Mouse (Mus musculus) adrenal gland, postnatal 10 days (tissue): ENCODE measurements around the gene Gm42906. TPM values are rescaled to one million over a fixed set of nuclear protein-coding genes. Genes with fewer than 3 reads are reported as not detected.

Experiments
- DNase-seq: peaks from one replicate; pipeline ENCODE4 v3.0.0; 2021; ENCODE audit warnings: mixed read lengths
- total RNA-seq, 2 experiments: library from RNA; stranded (reverse); gene quantifications; 2 replicates each; pipeline ENCODE4 v1.2.3; 2021

Gm42906 gene
- total RNA-seq, 2 experiments from 2014 or later, result not detected

DNA sequence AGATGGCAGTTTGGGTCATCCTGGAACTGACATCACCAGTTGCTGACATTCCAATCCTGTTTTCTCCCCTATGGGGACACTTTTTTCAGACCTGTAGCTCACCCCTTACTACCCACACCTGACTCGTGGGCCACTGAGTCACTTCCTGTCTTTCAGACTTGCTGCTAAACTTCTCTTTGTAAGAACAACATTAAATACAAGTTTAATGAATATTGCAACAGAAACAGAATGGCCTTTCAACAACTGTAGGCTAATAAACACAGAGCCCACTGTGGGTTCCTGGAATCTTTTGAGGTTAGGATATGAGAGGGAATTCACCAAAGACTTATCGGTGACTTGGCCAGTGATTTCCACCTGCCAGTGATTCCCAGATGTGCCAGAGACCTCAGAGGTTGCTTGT lies 318.1 kb downstream of the Gm42906 start:
- DNase-seq, result no peak

DNA sequence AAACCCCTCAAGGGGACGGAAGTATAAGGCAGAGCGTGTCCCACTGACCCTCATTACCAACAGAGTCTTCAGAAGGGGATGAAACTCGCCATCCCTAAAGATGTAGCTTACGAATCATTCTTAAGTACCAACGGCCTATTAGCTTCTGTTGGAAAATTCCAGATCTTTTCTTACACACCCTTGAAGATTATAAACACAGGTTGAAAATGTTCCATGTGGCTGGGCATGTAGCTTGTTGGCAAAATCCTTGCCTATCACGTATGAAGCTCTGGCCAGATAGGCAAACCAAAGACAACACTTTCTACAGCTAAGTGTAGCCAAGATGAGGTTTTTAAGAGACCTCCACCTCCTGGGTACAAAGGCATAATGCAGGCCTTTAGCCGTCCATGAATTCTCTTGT lies 319.0 kb downstream of the Gm42906 start:
- DNase-seq, result no peak

DNA sequence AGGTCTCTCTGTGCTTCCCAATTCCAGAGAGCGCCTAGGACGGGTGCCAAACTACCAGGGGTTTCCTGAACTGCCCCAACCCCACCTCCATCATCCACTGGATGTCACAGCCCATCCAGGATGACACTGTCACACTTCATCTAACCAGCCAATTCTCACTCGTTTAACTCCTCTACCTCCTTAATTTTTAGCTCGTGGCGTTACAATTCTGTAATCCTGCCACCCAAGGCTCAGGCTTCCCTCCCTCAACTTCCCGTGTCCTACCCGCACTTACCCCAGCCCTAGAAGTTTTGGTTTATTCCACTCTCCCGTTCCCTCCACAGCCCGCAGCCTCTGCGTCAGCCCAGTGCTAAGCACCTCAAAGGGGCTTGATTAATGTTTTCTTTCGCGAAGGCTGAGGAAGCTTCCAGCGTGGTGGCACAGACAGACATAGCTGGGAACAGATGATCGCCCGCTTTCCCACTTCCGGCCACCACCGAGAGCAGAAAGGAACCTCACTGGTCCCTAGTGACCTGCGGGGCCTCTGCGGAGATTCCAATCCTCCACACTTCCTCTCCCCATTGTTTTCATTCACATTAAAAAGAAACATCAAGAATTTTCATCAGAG lies 319.6 kb downstream of the Gm42906 start:
- DNase-seq, result no peak

DNA sequence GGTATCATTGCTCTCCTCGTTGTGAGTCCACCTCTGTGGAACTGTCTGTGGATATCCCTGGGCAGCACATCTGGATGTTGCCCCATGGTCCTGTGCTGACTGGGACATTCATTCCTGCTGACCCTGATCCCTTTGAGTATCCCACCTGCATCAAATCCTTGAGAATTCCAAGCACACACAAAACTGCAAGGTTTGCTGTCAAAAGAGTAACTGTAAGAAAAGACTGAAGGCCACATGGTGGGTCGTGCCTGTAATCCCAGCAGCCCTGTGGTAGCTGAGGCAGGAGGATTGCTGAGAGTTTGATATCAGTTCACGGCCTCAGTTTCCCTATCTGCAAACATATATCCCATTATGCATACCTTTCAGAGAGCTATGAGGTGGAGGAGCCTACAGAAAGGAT lies 321.1 kb downstream of the Gm42906 start:
- DNase-seq, result no peak

DNA sequence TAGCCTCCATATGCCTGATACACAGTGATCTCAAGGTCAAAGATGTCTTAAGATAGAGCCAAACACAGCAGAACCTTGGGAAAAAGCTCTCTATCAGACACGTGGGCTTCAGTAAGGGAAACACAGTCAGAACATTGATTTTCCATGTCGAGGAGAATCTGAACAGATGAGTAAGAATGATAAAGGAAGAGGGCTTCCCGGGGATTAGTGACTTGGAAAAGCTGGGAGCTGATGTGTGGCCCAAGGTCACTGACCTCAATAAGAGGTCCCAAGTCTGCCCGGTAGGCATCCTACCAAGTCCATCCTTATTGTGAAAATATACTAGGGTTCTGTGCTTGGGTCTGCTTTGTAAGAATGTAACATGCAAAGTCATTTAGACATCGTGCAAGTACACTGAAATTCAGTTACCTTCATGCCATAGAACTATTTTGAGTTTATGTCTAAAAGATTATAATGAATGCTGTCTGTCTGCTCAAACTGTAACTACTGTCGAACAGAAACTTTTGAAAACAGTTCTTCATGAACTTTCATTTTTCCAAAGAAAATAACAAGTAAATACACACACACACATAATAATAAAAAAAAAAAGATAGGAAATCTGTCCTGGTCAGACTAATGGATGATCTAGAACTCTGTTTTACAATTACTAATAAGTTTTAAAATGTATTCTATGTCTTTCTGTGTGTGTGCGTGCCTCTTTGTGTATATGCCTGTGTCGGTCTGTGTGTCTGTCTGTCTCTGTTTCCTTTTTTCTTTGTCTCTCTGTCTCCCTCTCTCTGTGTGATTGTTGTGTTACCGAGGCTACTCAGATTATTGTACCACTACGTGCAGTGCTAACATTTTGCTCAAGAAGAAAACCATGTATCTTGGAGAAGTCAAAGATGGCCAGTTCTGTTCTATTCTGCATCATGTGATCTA lies 322.6 kb downstream of the Gm42906 start:
- no peak for DNase-seq

DNA sequence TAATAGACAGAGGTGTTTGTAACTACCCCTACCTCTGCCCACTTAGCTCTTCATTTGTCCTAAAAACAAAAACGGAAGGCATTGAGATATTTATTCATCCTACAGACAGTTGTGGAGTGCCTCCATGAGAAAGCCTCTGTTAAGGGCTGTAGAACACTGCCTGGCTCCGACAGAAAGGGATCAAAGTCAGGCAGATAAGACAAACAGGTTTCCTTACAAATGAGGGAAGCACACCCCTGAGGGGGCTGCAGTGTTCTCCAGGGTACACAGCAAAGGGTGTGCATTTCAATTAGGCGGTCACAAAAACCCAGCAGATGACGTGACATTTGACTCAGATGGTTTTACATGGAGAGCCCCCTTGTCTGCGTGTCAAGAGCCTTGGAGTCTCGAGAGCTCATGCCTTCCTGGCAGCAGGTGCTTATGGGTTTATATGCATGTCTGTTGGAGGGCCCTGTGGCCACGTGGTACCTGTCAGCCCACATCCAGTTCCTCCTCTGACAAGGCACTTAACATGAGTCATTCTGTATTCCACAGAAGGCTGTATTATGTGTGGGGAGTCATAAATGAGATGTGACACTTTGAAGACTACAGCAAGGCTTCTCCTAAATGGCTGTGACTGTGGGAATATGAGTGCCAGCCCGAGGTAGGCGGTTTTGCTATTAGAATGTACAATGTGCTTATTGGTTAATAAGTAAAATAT lies 323.5 kb downstream of the Gm42906 start:
- no peak for DNase-seq

DNA sequence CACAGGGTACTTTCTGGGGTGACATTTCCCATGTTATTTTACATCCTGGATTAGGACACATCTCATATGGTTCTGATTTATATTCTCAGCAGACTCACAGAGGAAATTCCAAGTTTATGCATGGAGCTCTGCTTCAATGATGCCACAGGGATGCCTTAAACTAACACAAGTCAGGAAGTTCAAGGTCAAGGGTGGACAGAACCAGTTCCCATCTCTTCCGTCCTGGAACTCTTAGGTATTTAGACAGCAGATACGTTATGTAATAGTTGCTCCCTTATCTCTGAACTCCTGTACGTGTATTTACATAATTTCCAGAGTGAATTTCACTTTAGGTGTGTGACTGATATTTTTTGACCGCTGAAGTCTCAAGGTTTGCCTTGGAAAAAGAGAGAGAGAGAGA lies 324.7 kb downstream of the Gm42906 start:
- DNase-seq, result no peak

DNA sequence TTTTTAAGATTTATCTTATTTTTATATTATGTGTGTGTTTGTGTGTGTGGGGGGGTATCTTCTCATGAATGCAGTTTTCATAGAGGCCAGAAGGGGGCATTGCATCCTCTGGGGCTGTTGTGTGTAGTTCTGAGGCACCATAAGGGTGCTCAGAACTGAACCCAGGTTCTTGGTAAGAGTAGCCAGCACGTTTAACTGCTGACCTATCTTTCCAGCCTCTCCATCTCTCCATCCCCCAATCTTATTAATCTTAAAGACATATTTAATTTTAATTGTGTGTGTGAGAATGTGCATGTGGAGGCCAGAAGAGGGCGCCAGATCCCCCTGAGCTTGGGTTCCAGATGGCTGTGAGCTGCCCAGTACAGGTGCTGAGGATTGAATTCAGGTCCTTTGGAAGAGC lies 325.7 kb downstream of the Gm42906 start:
- DNase-seq, result no peak

DNA sequence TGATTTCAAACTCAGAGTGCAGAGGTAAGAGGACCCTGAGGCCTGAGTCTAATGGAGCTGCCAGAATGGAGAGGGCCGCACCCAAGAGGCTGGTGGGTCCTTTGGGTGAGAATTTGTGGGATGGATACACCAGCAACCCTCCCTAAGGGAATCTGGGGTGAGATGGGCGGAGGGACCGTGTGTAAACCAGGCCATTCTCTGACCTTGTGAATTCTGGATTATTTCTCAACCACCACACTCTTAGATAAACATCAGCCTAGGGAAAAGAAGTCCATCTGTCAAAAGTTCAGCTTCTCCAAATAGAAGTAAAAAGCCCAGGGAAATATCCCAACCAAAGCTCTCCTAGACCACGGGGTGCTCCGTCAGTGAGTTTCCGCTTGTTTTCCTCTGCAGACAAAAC lies 332.0 kb downstream of the Gm42906 start:
- DNase-seq, result peak; percentile 32

DNA sequence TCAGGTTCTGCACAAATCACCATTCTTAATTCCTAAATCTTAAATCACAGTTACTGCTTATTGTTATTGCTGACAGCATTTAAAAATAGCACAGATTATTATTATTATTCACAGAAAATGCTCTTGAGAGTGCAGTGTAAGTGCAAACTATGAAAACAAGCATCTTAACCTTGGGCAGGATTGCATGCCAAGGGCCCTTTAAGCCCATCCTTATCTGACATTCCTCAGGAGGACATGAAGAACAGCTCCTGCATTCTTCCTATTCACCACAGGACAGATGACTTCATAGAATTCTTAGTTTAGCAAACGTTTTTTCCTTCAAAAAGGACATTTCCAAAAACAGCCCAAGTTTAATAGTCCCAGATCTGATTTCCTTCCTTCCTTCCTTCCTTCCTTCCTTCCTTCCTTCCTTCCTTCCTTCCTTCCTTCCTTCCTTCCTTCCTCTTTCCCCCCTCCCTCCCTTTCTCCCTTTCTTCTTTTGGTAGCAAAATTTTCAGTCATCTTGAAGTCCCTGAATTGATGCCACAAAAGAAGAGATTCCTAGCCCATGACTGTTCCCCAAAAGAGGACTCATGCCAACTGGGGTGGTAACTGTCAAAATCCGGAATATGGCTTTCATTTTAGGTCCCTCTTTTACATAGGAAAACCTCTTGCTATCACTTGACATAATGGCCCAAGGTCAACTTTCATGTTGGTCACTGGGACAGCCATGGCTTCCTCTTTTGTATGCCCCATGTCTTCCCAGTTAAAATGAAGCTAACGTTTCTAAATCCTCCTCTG lies 334.9 kb downstream of the Gm42906 start:
- DNase-seq, result no peak

DNA sequence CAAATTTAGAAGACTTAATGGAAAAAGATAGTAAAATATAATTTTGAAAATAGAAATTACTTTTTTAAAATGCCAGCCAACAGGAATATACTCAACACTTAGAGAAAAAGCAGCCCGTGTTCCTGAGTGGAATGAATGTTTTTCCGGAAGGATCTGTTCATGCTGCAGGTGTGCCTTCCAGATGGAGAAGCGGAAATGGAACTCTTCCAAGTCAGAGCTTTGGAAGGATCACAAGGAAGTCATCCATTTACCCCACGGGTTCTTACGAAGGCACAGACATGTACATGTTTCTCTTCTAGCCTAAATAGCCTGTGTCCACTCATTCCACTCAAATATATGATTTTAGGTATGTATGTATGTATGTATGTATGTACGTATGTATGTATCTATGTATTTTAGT lies 337.0 kb downstream of the Gm42906 start:
- DNase-seq, result no peak

DNA sequence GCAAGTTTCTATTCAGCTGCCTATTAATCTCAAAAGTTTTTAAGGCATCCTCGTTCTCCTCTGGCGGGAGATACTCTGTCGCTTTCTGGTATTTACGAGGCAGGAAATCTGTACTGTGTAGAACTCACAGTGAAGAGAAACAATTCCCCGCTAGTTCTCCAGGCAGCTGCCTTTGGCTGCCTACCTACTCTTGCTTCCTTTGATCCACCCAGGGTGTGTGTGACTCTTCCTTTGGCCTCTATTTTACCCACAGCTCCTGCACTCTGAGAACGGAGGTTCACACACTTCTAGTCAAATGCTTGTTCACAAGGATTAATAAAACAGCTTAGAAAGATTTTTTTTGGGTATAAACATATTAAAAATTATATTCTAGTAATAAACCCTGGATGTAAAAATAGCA lies 338.8 kb downstream of the Gm42906 start:
- no peak for DNase-seq

DNA sequence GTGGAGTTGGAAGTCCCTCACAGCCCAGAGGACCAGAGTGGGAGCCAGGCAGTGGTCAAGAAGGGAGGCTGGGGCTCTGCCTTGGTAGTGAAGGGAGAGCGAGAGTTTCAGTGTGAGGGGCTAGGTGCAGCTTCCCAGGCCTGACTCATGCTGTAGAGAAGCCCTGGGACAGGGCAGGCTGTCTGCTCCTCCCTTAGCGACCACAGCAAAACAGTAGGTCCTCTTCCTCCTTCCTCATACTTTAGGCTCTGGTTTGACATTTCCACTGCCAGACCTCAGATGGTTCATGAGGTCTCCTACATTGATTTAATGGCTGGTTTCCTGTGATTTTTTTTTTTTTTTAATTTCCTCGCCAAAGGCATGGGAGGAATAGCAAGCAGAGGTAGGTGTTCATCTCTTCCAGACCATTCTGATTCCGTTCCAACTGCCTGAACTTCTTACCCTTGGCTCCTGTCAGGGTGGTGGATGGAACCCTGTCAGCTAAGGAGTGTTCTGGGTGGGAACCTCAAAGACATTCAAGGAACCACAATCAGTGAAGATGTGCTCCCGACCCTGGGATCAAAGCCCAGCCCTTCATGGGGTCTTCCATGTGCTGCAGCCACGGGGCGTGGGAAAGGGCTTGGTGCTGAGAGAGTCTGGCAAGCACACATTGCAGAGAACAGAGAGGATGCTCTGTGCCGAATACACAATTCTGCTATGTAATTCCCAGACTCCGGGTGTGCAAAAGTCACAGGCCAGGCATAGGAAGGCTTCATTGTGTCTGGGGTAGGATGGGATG lies 341.3 kb downstream of the Gm42906 start:
- no peak for DNase-seq

DNA sequence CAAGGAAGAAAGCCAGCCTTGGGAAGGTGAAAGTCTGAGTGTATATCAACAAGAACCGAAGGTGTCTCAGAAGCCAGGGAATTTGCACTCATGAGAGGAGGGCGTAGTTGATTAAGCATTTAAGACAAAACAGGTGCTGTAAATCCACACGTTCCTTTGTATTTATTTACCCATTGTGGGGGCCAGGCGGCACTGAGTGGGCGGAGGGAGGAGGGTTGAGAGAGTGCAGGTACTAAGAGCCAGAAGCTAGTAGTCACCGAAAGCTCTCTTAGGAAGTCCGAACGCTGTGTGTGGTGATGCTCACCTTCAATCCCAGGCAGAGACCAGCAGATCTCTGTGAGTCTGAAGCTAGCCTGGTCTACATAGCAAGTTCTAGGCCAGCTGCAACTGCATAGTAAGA lies 342.2 kb downstream of the Gm42906 start:
- DNase-seq, result no peak

DNA sequence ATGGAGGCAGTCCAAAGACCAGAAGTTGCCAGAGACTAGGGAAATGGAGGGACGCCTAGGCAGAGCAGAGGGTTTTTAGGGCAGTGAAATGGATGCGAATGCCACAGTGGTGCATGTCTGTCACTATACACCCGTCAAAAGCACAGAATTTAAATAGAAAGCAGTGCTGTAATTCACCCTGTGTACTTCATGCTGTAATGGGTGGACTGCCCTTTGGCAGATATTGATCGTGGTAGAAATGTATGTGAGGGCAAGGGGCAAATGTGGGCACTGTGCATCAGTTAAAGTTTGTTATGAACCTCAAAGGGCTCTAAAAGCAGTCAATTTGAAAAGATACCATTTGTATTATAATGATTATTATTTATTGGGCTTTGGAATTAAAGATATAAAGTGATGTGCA lies 347.7 kb downstream of the Gm42906 start:
- no peak for DNase-seq

DNA sequence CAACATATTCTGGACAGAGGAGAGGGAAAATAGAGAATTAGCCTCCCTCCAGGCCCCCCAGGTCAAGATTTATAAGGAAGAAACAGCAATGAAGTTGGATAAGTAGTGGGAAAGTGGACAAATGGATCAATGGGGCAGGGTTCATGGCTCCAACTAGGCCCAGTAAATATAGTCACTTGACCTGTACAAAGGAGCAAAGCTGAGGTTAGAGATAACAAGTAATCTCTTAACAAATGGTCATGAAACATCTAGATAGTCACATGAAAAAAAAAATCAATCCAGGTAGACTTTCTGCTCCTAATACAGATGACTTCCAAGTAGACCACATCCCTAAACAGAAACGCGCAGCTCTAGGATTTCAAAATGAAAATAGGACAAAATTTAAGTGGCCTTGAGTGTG lies 350.0 kb downstream of the Gm42906 start:
- no peak for DNase-seq

DNA sequence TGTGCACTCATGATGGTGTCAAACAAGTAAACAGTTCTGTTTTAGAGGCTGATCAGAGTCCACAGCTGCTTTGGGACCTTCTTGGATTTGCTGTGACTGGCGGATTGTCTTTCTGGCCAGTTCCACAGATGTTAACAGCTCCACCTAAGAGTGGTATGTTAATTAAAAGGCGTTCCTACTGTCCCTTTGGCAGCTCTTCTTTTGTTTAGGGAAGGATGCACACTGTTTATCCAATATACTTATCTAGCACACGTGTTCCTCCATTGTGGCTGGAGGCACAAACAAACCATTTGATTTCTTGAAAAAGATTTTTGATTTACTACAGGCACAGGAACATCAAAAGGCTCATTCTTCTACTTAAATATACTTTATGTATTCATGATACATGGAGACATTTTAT lies 351.0 kb downstream of the Gm42906 start:
- no peak for DNase-seq

DNA sequence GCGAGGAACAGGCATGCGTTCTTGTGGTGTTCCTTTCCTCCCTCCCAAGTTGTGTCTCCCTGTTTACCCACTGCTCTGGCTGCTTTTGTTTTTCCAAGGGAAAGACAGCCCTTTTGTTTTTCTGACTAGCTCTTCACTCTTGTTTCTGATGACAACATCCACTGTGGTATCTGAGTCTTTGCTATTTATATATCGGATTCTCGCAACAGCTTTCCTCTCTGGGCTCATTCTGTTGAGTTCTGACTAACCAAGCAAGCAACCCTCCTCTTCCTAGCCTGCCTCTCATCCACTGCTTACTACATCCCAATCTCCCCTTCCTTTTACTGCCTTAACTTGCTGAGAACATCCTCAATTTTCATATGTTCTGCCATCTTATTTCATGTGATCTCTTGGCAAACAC lies 353.7 kb downstream of the Gm42906 start:
- DNase-seq, result no peak

DNA sequence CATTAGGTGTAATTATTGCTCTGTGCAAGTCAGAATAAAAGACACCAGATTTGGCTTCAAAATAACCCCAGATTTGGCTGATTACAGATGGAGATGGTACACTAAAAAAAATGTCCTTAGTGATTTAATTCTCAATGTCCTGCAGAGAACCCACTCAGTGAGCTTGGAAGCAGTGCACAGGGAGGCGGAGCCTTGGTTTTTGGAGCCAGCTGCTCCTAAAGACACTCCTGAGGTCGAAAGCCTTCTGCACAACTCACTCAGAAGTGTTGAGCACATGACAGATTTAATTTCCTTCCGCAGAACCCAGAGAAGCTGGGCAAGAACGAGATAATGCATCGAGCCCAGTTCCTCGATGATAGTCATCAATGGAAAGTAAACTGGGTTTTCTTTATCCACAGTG lies 356.5 kb downstream of the Gm42906 start:
- DNase-seq, result no peak

DNA sequence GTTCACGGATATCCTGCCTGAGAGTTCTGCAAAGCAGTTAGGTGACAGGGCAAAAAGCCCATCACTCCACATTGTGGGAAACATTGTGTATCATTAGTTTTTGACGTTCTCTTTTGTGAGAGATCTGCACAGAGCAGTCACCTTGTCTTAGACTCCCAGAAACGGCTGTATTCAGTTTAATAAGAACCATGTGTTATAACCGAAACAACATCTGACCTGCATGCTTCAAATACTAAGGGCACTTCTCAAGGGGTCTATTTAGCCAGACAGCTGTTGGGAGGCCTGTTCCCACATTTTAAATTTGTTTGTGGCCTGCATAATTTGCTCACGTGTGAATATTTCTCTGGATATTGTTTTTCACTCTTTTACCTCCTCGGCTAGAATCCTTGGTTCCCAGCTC lies 357.1 kb downstream of the Gm42906 start:
- DNase-seq, result no peak

DNA sequence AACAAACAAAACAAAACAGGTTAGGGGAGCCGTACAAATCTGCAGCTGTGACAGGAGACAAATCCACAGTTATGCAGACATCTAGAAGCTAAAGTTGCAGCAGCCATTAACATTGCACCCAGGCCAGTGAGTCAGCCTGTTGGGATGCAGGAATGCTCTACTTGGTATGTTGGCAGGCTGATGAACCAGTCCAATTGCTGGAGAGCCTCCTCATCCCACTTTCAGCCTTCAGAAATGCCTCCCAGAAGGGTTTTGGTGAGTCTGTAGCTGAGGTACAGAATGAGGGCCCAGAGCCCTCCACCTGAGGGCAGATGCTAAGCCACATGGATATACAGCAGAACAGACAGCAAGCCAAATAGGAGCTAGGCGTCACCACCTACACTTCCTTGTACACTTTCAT lies 358.4 kb downstream of the Gm42906 start:
- no peak for DNase-seq

DNA sequence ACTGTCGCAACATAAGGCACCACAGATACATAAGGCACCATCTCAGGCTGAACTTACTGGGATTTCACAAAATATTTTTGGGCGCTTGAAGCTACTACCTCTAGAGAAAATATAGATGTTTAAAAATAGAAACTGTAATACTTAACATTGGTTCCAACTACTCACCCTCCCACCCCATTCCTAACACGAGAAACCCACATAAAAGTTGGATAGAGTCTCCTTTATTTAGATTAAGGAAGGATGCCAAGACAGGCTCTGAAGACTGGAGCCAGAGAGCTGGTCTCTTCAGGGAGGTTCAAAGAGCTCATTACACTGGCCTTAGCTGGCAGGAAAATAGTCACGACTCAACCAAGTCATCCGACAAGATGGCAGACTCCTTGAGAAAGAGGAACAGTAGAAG lies 361.9 kb downstream of the Gm42906 start:
- DNase-seq, result no peak
